Mouse (Mus musculus) layer of hippocampus, postnatal 25 days (tissue): Measurements from ENCODE around the gene Cep89. TPM values are rescaled to one million over a fixed set of nuclear protein-coding genes. Genes with fewer than 3 reads are reported as not detected.

Experiments
- DNase-seq, 2 experiments: peaks; one replicate each; pipeline ENCODE4 v3.0.0; 2022; ENCODE audit warnings: mixed read lengths in 2 of 2, low spot score in 1 of 2; ENCODE audit errors: extremely low spot score in 1 of 2
- total RNA-seq, 2 experiments: library from RNA; stranded (reverse); gene quantifications; 2 replicates each; pipeline ENCODE4 v1.2.3; 2021

The Cep89 gene
- total RNA-seq = 10 to 100 TPM; 11.8 to 22.6 TPM

- DNase-seq = peak; percentile 83 to 95
These were observed at the start of gene Cep89, which contains the start of gene Faap24 for GRCm38 (mm10) chr7:35396542-35397168. Gene Cep89 (plus strand): TSS chr7:35397035. Gene Faap24 (minus strand): TSS chr7:35396836.

DNA sequence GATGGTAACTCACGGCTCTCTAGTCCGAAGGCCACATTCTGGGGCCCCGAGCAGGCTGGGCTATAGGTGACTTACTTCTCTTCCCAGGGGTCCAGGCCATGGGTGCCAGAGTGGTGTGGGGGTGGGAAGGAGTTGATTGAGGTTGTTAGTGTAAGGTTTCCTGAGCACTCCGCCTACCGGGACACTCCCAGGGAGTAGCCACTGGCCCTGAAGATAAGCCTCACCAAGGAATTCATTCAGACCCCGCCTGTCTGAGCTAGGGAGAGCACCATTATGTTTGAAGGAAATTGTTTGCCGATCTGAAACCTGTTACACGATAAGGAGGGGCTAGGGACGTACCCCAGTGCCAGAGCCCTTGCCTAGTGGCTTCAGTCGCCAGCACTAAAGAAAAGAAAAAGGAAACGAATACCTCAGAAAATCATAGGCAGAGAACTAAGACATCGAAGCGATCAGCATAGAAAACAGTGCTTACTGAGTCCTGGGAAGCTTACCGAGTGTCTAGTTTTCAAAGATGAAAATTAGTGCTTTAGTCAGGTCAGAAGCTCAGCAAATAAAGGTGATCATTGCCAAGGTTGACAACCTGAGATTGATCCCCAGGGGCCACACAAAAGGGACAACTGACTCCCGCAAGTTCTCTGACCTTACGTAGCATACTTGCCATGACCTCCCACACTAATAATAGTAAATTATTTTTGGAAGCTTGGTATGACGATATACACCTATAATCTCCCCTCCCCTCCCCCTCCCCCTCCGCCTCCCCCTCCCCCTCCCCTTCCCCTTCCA, 48.7 kb upstream of the Cep89 start:
- DNase-seq = no peak

DNA sequence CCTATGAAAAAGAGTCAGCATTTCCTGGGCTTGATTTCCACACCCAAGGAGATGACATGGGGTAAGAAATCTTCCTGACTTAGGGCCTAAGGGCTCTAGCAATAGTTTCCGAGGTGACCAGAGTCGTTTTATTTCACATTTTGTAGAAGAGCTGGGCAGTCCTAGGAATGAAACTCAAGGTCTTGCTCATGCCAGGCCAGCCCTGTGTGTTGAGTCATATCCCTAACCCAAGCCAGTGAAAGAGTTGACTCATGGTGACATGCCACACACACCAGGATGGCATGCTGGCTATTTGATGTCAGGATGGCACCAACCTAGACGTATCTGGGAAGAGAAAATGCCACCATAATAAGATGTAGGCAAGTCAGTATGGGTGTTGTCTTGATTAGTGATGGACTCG, 47.8 kb upstream of the Cep89 start:
- no peak for DNase-seq

- DNase-seq = no peak
These were observed 46.8 kb upstream of the Cep89 start for GRCm38 (mm10) chr7:35349886-35350684.

GRCm38 (mm10) chr7:35351155-35351554, 45.7 kb upstream of the Cep89 start:
- no peak for DNase-seq

GRCm38 (mm10) chr7:35353306-35353705, 43.5 kb upstream of the Cep89 start:
- no peak for DNase-seq

DNA sequence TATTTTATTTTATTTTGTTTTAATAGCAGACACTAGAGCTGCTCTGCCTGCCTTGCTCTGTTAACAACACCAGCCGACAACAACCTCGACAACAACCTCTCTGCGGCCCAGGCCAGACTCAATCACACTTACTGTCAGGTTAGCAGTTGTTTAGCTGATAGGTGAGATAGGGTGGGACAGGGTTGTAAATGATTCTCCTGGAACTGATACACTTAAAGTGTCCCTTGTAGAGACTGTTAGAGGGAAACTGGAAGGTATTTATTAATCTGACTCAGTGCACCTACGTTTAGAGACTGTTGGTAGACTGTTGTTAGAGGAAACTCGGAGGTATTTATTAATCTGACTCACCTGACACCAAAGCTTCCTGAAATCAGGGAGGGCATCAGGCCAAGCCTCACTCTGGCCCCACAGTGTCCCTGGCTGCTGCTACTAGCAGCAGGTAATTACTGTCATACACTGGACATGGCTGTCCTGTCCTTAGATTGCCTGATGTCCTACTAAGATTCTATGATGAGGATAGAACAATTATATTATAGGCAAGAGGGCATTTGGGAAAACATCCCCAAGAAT, 41.4 kb upstream of the Cep89 start:
- DNase-seq = no peak

GRCm38 (mm10) chr7:35357621-35358020, 39.2 kb upstream of the Cep89 start:
- DNase-seq = no peak

- DNase-seq = no peak
These were observed 34.6 kb upstream of the Cep89 start for GRCm38 (mm10) chr7:35362253-35362652.

- DNase-seq = no peak
These were observed 34.0 kb upstream of the Cep89 start for GRCm38 (mm10) chr7:35362868-35363267.

DNA sequence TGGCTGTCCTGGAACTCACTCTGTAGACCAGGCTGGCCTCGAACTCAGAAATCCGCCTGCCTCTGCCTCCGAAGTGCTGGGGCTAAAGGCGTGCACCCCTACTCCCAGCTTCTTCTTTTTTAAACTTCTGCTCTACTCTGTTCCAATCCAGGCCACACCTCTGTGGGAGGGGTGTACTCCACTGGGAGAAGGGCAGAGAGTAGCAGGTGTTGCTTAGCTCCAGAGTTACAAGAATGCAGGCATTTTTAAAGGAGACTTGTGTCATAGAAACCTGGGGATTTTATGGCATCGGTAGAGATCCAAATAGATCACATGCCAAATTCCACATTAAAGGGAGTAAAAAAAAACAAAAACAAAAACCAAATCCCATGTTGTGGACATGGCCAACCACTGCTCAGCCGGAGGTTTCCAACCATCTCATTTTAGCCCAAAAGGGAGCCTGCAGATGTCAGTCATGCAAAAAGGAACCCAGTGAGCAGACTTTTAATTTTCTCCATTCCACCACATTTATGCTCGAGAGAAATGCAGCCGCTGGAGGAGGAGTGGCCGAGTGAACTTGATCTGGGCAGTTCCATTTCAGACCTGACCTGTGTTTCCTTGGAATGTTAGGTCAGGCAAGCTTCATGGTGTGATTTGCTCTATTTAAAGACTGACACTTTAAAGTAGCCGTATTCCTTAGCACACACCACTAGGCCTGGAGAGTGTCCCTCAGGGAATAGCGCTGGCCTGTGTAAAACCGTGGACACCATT, 31.5 kb upstream of the Cep89 start:
- no peak for DNase-seq

GRCm38 (mm10) chr7:35371096-35371495, 25.7 kb upstream of the Cep89 start:
- DNase-seq = no peak

- DNase-seq = no peak
These were observed 24.3 kb upstream of the Cep89 start for GRCm38 (mm10) chr7:35372483-35373017.

DNA sequence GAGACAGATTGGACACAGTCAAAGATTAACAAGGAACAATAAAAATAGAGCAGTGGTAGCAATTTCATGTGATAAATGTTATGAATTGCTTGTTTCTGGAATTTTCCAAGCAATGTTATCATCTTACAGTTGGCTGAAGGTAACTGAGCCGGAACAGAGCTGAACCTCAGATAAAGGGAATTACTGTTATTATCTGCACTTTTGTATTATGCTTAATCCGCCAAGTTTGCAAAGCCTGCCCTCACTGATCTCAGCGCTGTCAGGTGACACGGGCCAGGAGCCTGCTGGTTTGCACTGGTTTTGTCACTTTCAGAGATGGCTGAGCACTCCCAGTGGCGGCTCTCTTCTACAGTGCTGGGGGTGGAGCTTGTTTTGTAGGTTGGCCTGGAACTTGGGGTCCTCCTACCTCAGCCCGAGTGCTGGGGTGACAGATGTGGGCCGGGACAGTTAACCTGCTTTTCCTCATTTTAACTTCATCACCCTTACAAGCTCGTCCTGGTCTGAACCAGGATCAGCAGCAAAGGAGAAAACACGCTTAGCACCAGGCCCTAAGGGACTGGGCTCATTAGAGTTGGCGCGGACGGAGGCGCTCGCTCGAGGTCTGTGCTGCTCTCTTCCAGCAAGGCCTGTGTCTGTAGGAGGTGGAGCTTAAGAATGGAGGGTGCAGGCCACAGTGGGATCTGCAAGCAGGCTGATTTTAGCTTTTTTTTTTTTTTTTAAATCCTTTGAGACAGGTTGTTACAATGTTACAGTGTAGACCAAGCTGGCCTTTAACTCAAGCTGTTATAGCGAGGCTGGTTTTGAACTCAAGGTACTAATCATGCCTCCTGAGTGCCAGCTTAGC, 23.5 kb upstream of the Cep89 start:
- no peak for DNase-seq

DNA sequence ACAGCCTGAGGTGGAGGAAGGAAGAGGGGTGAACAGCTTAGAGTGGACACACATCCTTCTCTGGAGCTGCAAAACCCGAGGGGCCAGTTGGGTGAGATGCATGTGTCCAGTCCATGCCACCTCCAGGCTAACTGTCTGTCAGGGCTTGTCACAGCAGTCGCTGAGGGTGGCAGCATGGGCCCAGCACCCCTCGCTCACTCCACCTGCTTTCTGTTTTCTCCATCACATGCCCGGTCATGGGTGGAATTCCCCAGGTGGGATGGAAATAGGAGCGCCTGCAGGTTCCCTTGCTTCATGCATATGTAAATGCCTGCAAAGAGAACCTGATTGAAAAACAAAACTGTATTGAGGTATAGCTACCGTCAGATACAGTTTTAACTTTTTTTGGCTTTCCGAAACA, 22.6 kb upstream of the Cep89 start:
- no peak for DNase-seq

GRCm38 (mm10) chr7:35376623-35377022, 20.2 kb upstream of the Cep89 start:
- no peak for DNase-seq

- no peak for DNase-seq
These were observed 17.2 kb upstream of the Cep89 start for GRCm38 (mm10) chr7:35379492-35380119.

- no peak for DNase-seq
These were observed 16.5 kb upstream of the Cep89 start for GRCm38 (mm10) chr7:35380351-35380750.

DNA sequence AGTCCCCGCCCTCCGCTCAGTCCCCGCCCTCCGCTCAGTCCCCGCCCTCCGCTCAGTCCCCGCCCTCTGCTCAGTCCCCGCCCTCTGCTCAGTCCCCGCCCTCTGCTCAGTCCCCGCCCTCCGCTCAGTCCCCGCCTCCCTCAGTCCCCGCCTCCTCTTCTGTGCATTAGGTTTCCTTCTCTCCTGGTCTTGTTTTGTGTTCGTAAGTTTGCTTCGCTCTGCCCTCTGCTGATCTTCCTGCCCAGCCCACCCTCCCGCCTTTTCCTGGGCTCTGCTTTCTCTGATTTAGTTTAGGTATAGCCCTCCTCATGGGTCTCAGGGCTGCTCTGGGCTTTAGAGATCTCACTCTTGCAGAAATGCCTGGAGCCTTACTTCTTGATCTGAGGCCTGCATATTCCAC, 15.0 kb upstream of the Cep89 start:
- DNase-seq = no peak
